Mouse (Mus musculus) G1E (cell line): ENCODE measurements around the gene Tmtc1.

Experiments
- CTCF ChIP-seq: IDR thresholded peaks from 2 replicates; pipeline ENCODE4 v1.5.1; 2012; ENCODE audit warnings: low read depth, low read length, inconsistent platforms, mixed read lengths
- GATA1 ChIP-seq: IDR thresholded peaks from 2 replicates; pipeline ENCODE4 v1.6.1; 2012; ENCODE audit warnings: borderline replicate concordance, low read length, inconsistent platforms, mixed read lengths
- GATA2 ChIP-seq: IDR thresholded peaks from 2 replicates; pipeline ENCODE4 v1.6.1; 2012; ENCODE audit warnings: low read depth, low read length, inconsistent platforms, borderline replicate concordance
- POLR2AphosphoS5 ChIP-seq: IDR thresholded peaks from 2 replicates; pipeline ENCODE4 v1.6.1; 2012; ENCODE audit warnings: low read depth, low read length, inconsistent platforms; ENCODE audit not compliant: insufficient replicate concordance

DNA sequence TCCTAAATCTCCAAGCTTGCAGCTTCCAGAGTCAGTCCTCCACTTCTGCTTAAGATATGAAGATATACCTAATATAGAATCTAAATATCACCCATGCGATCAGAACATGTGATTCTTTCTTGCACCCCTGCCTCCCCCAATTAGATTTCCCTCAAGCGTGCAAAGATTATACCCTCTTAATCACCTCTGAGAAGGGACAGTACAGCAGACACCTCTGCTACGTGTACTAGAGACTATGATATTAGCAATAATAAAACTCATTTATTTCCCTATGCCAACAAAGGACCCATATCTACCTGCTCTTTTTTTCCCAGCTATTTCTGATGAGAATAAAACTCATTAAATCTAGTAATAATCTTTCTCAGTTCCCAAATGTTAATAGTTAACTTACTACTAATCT, 49.9 kb downstream of the Tmtc1 start:
- TF ChIP-seq CTCF (no peak), GATA1 (no peak), GATA2 (no peak), POLR2AphosphoS5 (no peak)
